9 mouse cellular contexts compared by ENCODE assay signal in genomic region chr4:3067265-3067664, GRCm38 (mm10).
DNase-seq lines count a peak whose midpoint lies in the region; ATAC-seq and TF ChIP-seq lines count a peak whose summit lies in the region.
"Had no signal": no experiment of that assay in that cellular context is flagged by ENCODE, and none has a peak within 500 bp of the region (broad histone marks: within the 10 kb centered on the region; RNA-seq: fewer than 3 reads in every experiment).

No protein-coding gene starts in this region.

- no peaks in the 10 kb centered on the region for H3K36me3 ChIP-seq in heart, embryonic 13.5 days
- no peaks in the 10 kb centered on the region; the same call in 1 of the 2 replicates for H3K36me3 ChIP-seq in heart, embryonic 11.5 days (ENCODE audit: control insufficient read depth, insufficient read depth, low read length)
- no peaks in the 10 kb centered on the region for H3K36me3 ChIP-seq in neural tube, embryonic 14.5 days (ENCODE audit: control insufficient read depth, insufficient read depth, low read length)
- H3K36me3 ChIP-seq in neural tube, embryonic 15.5 days, result no peaks in the 10 kb centered on the region
- H3K36me3 ChIP-seq in hindbrain, embryonic 16.5 days (ENCODE audit: control insufficient read depth, insufficient read depth, low read length), result peaks cover 2% of the 10 kb centered on the region; the same call in 1 of the 2 replicates
- no peaks in the 10 kb centered on the region for H3K36me3 ChIP-seq in stomach, postnatal 0 days (ENCODE audit: control insufficient read depth, insufficient read depth, low read length)
- H3K36me3 ChIP-seq: limb, embryonic 15.5 days had no signal

- peaks cover 93% of the 10 kb centered on the region for H3K9me3 ChIP-seq in heart, embryonic 13.5 days
- peaks cover 88% of the 10 kb centered on the region for H3K9me3 ChIP-seq in heart, embryonic 11.5 days (replicated peaks; ENCODE audit: control insufficient read depth, low read length)
- peaks cover 76% of the 10 kb centered on the region for H3K9me3 ChIP-seq in neural tube, embryonic 14.5 days (ENCODE audit: control insufficient read depth, low read length)
- H3K9me3 ChIP-seq in neural tube, embryonic 15.5 days (replicated peaks), result peaks cover 79% of the 10 kb centered on the region
- peaks cover 77% of the 10 kb centered on the region for H3K9me3 ChIP-seq in hindbrain, embryonic 16.5 days (ENCODE audit: control insufficient read depth, low read length)
- H3K9me3 ChIP-seq in stomach, postnatal 0 days (ENCODE audit: control insufficient read depth, low read length), result peaks cover 43% of the 10 kb centered on the region

- no peak for TF ChIP-seq EP300 in stomach, postnatal 0 days (optimal IDR thresholded peaks at IDR 0.05)

- H3K4me3 ChIP-seq in heart, embryonic 13.5 days, result no peak overlapping the region
- H3K4me3 ChIP-seq in heart, embryonic 11.5 days (ENCODE audit: low read depth, low read length), result no peak overlapping the region
- H3K4me3 ChIP-seq in neural tube, embryonic 14.5 days (ENCODE audit: low read depth, low read length), result no peak overlapping the region
- no peak overlapping the region for H3K4me3 ChIP-seq in neural tube, embryonic 15.5 days (replicated peaks)
- H3K4me3 ChIP-seq in hindbrain, embryonic 16.5 days (ENCODE audit: low read length), result no peak overlapping the region
- H3K4me3 ChIP-seq in stomach, postnatal 0 days (ENCODE audit: low read depth, low read length), result no peak overlapping the region
- H3K4me3 ChIP-seq: limb, embryonic 15.5 days had no signal

- no peak for DNase-seq in stomach, postnatal 0 days (ENCODE audit: low spot score)
- DNase-seq in adrenal gland, adult 8-10 months, result no peak
- no peak for DNase-seq in cerebellum, adult 18-20 months

- H3K4me2 ChIP-seq in heart, embryonic 13.5 days, result no peak overlapping the region
- no peak overlapping the region for H3K4me2 ChIP-seq in heart, embryonic 11.5 days
- H3K4me2 ChIP-seq in neural tube, embryonic 14.5 days (ENCODE audit: low read depth, low read length), result no peak overlapping the region
- no peak overlapping the region for H3K4me2 ChIP-seq in neural tube, embryonic 15.5 days
- H3K4me2 ChIP-seq in hindbrain, embryonic 16.5 days (ENCODE audit: low read length), result no peak overlapping the region
- H3K4me2 ChIP-seq in stomach, postnatal 0 days (replicated peaks; ENCODE audit: low read depth), result no peak overlapping the region
- H3K4me2 ChIP-seq: limb, embryonic 15.5 days had no signal

- ATAC-seq in heart, embryonic 13.5 days (ENCODE audit: extremely low read depth, insufficient number of reproducible peaks, low FRiP score, low TSS enrichment), result 0 out of 2 replicates have a peak, but pooled peaks have one; percentile 2
- no peak for ATAC-seq in heart, embryonic 11.5 days (replicated peaks; ENCODE audit: insufficient number of reproducible peaks, low FRiP score, low TSS enrichment)
- ATAC-seq in neural tube, embryonic 14.5 days (ENCODE audit: low read depth), result peak; percentile 19
- ATAC-seq in neural tube, embryonic 15.5 days (ENCODE audit: low FRiP score), result no peak
- peak; percentile 9; the same call in 1 of the 2 replicates for ATAC-seq in hindbrain, embryonic 16.5 days
- peak; percentile 6; the same call in 1 of the 2 replicates for ATAC-seq in stomach, postnatal 0 days (ENCODE audit: low FRiP score, low TSS enrichment)

- no peak for TF ChIP-seq CTCF in stomach, postnatal 0 days (IDR thresholded peaks at IDR 0.05; ENCODE audit: low read depth)

- WGBS in heart, embryonic 13.5 days, result 43% methylated on average over 2 of the region's 2 CpGs
- 43% methylated on average over 2 of the region's 2 CpGs for WGBS in heart, embryonic 11.5 days (ENCODE audit: insufficient replicate concordance)
- 58% methylated on average over 2 of the region's 2 CpGs for WGBS in neural tube, embryonic 14.5 days
- 60% methylated on average over 2 of the region's 2 CpGs for WGBS in neural tube, embryonic 15.5 days
- 54% methylated on average over 2 of the region's 2 CpGs for WGBS in hindbrain, embryonic 16.5 days
- 45% methylated on average over 2 of the region's 2 CpGs for WGBS in stomach, postnatal 0 days

- H3K27me3 ChIP-seq in heart, embryonic 13.5 days (replicated peaks), result no peaks in the 10 kb centered on the region
- no peaks in the 10 kb centered on the region for H3K27me3 ChIP-seq in heart, embryonic 11.5 days (ENCODE audit: control insufficient read depth, insufficient read depth, low read length)
- H3K27me3 ChIP-seq in neural tube, embryonic 14.5 days (ENCODE audit: control insufficient read depth, insufficient read depth, low read length), result no peaks in the 10 kb centered on the region
- no peaks in the 10 kb centered on the region for H3K27me3 ChIP-seq in neural tube, embryonic 15.5 days (replicated peaks)
- H3K27me3 ChIP-seq in hindbrain, embryonic 16.5 days (replicated peaks; ENCODE audit: control insufficient read depth, insufficient read depth, low read length), result no peaks in the 10 kb centered on the region
- H3K27me3 ChIP-seq in stomach, postnatal 0 days (ENCODE audit: control insufficient read depth, insufficient read depth, low read length), result no peaks in the 10 kb centered on the region
- H3K27me3 ChIP-seq: limb, embryonic 15.5 days had no signal

- no peak overlapping the region for H3K9ac ChIP-seq in heart, embryonic 13.5 days
- no peak overlapping the region for H3K9ac ChIP-seq in heart, embryonic 11.5 days (ENCODE audit: low read depth, low read length)
- no peak overlapping the region for H3K9ac ChIP-seq in neural tube, embryonic 14.5 days (replicated peaks; ENCODE audit: low read depth, low read length)
- H3K9ac ChIP-seq in neural tube, embryonic 15.5 days (replicated peaks), result no peak overlapping the region
- H3K9ac ChIP-seq in hindbrain, embryonic 16.5 days (ENCODE audit: low read depth, low read length), result no peak overlapping the region
- H3K9ac ChIP-seq in stomach, postnatal 0 days (ENCODE audit: low read length), result no peak overlapping the region
- H3K9ac ChIP-seq: limb, embryonic 15.5 days had no signal

- no peak overlapping the region for H3K27ac ChIP-seq in heart, embryonic 13.5 days (replicated peaks)
- H3K27ac ChIP-seq in heart, embryonic 11.5 days (ENCODE audit: low read depth, low read length), result no peak overlapping the region
- no peak overlapping the region for H3K27ac ChIP-seq in neural tube, embryonic 14.5 days (ENCODE audit: low read depth, low read length)
- H3K27ac ChIP-seq in neural tube, embryonic 15.5 days (replicated peaks), result no peak overlapping the region
- H3K27ac ChIP-seq in hindbrain, embryonic 16.5 days (ENCODE audit: low read depth, low read length), result no peak overlapping the region
- H3K27ac ChIP-seq in stomach, postnatal 0 days (replicated peaks), result no peak overlapping the region
- H3K27ac ChIP-seq: limb, embryonic 15.5 days had no signal

- no peaks in the 10 kb centered on the region for H3K4me1 ChIP-seq in heart, embryonic 13.5 days
- no peaks in the 10 kb centered on the region for H3K4me1 ChIP-seq in heart, embryonic 11.5 days (ENCODE audit: control insufficient read depth, insufficient read depth, low read length)
- no peaks in the 10 kb centered on the region for H3K4me1 ChIP-seq in neural tube, embryonic 14.5 days (ENCODE audit: control insufficient read depth, insufficient read depth, low read length)
- no peaks in the 10 kb centered on the region for H3K4me1 ChIP-seq in neural tube, embryonic 15.5 days
- H3K4me1 ChIP-seq in hindbrain, embryonic 16.5 days (ENCODE audit: control insufficient read depth, insufficient read depth, low read depth, low read length), result no peaks in the 10 kb centered on the region
- H3K4me1 ChIP-seq in stomach, postnatal 0 days (replicated peaks; ENCODE audit: control insufficient read depth, insufficient read depth), result no peaks in the 10 kb centered on the region
- H3K4me1 ChIP-seq: limb, embryonic 15.5 days had no signal

Comparison
In these comparisons a context has a peak if more than half of its experiments do, and no peak if none do; other contexts are left out.
1. ATAC-seq: peak in heart, embryonic 13.5 days (single experiment), neural tube, embryonic 14.5 days (single experiment), hindbrain, embryonic 16.5 days (single experiment) and stomach, postnatal 0 days (single experiment); none in heart, embryonic 11.5 days (single experiment) and neural tube, embryonic 15.5 days (single experiment).